Comparison of ENCODE assay signal across 8 mouse cellular contexts in the genomic region with DNA sequence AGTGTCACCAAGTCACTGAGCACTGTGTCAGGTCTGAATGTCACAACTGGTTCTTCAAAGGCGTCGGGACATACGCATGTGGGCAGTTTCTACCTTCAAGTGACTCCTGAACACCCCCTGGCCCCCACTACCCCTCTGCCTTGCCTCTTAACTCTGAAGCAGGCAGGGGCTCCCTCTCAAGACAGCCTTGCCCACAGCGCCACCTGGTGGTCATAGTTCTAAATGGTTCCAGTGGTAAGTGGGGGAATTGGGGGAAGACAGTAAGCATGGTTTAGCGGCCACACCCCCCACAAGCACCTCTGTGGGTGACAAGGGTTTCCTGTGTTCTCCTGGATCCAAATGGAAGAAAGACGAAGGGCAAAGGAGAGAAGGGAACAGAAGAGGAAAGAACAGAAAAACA.
DNase-seq lines count a peak whose midpoint lies in the region; ATAC-seq and TF ChIP-seq lines count a peak whose summit lies in the region.

No protein-coding gene starts in this region.

- no peaks in the 10 kb centered on the region for H3K9me3 ChIP-seq in forebrain, embryonic 10.5 days
- H3K9me3 ChIP-seq in heart, embryonic 15.5 days (replicated peaks) = no peaks in the 10 kb centered on the region
- no peaks in the 10 kb centered on the region for H3K9me3 ChIP-seq in liver, embryonic 14.5 days (ENCODE audit: control insufficient read depth, low read length)
- no peaks in the 10 kb centered on the region for H3K9me3 ChIP-seq in neural tube, embryonic 11.5 days (ENCODE audit: control insufficient read depth, low read length)
- H3K9me3 ChIP-seq in stomach, embryonic 15.5 days = no peaks in the 10 kb centered on the region

- TF ChIP-seq POLR2A in brain, embryonic 14.5 days (IDR thresholded peaks at IDR 0.05; ENCODE audit: borderline replicate concordance, extremely low read depth, insufficient read depth, insufficient read length, poor library complexity, severe bottlenecking) = no peak

- 20% methylated on average over 6 of the region's 6 CpGs for WGBS in forebrain, embryonic 10.5 days
- WGBS in heart, embryonic 15.5 days = 7% methylated on average over 6 of the region's 6 CpGs
- whole genome bisulfite sequencing in liver, embryonic 14.5 days (ENCODE audit: insufficient replicate concordance) = 10% methylated on average over 6 of the region's 6 CpGs
- 12% methylated on average over 6 of the region's 6 CpGs for WGBS in neural tube, embryonic 11.5 days
- 14% methylated on average over 6 of the region's 6 CpGs for WGBS in stomach, embryonic 15.5 days

- no peak for TF ChIP-seq EP300 in liver, embryonic 14.5 days (IDR thresholded peaks at IDR 0.05; ENCODE audit: low read depth)

- peak overlapping the region; percentile 46 for H3K4me2 ChIP-seq in heart, embryonic 15.5 days
- H3K4me2 ChIP-seq in liver, embryonic 14.5 days (ENCODE audit: low read depth) = peak overlapping the region; percentile 42
- no peak overlapping the region for H3K4me2 ChIP-seq in neural tube, embryonic 11.5 days (ENCODE audit: low read depth)
- peak overlapping the region; percentile 46 for H3K4me2 ChIP-seq in stomach, embryonic 15.5 days

- peaks cover 44% of the 10 kb centered on the region for H3K4me1 ChIP-seq in forebrain, embryonic 10.5 days
- peaks cover 6% of the 10 kb centered on the region; the same call in 1 of the 2 replicates for H3K4me1 ChIP-seq in heart, embryonic 15.5 days (replicated peaks)
- peaks cover 0 to 4% of the 10 kb centered on the region in 2 experiments; a peak in 1 of 4 replicates for H3K4me1 ChIP-seq in liver, embryonic 14.5 days (replicated peaks; ENCODE audit: control insufficient read depth in 2 of 2, insufficient read depth in 2 of 2, low read length in 1 of 2)
- peaks cover 8% of the 10 kb centered on the region for H3K4me1 ChIP-seq in neural tube, embryonic 11.5 days (ENCODE audit: control insufficient read depth, insufficient read depth, low read length)
- 0 out of 2 replicates have a peak, but pooled peaks cover 3% of the 10 kb centered on the region for H3K4me1 ChIP-seq in stomach, embryonic 15.5 days

- no peak overlapping the region for H3K9ac ChIP-seq in heart, embryonic 15.5 days
- no peak overlapping the region for H3K9ac ChIP-seq in liver, embryonic 14.5 days (replicated peaks)
- no peak overlapping the region for H3K9ac ChIP-seq in neural tube, embryonic 11.5 days (ENCODE audit: low read length)
- H3K9ac ChIP-seq in stomach, embryonic 15.5 days = no peak overlapping the region

- peak; percentile 88 for TF ChIP-seq CTCF in brain, embryonic 14.5 days (IDR thresholded peaks at IDR 0.05; ENCODE audit: borderline replicate concordance, extremely low read depth, insufficient read depth, insufficient read length)
- TF ChIP-seq CTCF in liver, embryonic 14.5 days (IDR thresholded peaks at IDR 0.05; ENCODE audit: low read depth) = peak; percentile 94

- H3K27me3 ChIP-seq in forebrain, embryonic 10.5 days (ENCODE audit: poor library complexity, severe bottlenecking) = peaks cover 13% of the 10 kb centered on the region; the same call in 1 of the 2 replicates
- H3K27me3 ChIP-seq in heart, embryonic 15.5 days = no peaks in the 10 kb centered on the region
- H3K27me3 ChIP-seq in liver, embryonic 14.5 days (ENCODE audit: control insufficient read depth, insufficient read depth, low read length) = no peaks in the 10 kb centered on the region
- no peaks in the 10 kb centered on the region for H3K27me3 ChIP-seq in neural tube, embryonic 11.5 days (ENCODE audit: control insufficient read depth, insufficient read depth, low read length)
- no peaks in the 10 kb centered on the region for H3K27me3 ChIP-seq in stomach, embryonic 15.5 days (replicated peaks)

- DNase-seq in CD4-positive helper T cell, adult 2 months (ENCODE audit: low read depth, low spot score) = peak; percentile 80
- peak; percentile 87 for DNase-seq in brain, embryonic 14.5 days (ENCODE audit: low read depth)
- DNase-seq in forebrain, embryonic 10.5 days (ENCODE audit: extremely low spot score, low spot score) = peak; percentile 86
- peak; percentile 85 for DNase-seq in kidney, postnatal 14 days
- DNase-seq in liver, embryonic 14.5 days (ENCODE audit: low read depth in 3 of 3, low spot score in 3 of 3) = peak; percentile 48 to 63 (median 59)
- peak; percentile 90 for DNase-seq in neural tube, embryonic 11.5 days (ENCODE audit: low spot score)

- ATAC-seq in heart, embryonic 15.5 days (replicated peaks; ENCODE audit: insufficient number of reproducible peaks, insufficient read depth, low FRiP score, low read depth) = no peak
- ATAC-seq in liver, embryonic 14.5 days (ENCODE audit: insufficient read depth) = no peak
- ATAC-seq in neural tube, embryonic 11.5 days (ENCODE audit: insufficient read depth, low FRiP score, low TSS enrichment) = no peak
- peak; percentile 36; the same call in 1 of the 2 replicates for ATAC-seq in stomach, embryonic 15.5 days (ENCODE audit: insufficient read depth, low FRiP score, low read depth)

- H3K4me3 ChIP-seq in forebrain, embryonic 10.5 days = peak overlapping the region; percentile 17; the same call in 1 of the 2 replicates
- no peak overlapping the region for H3K4me3 ChIP-seq in heart, embryonic 15.5 days
- no peak overlapping the region for H3K4me3 ChIP-seq in liver, embryonic 14.5 days (ENCODE audit: insufficient read depth in 1 of 2, low read depth in 2 of 2, low read length in 2 of 2)
- no peak overlapping the region for H3K4me3 ChIP-seq in neural tube, embryonic 11.5 days (ENCODE audit: low read depth, low read length)
- no peak overlapping the region for H3K4me3 ChIP-seq in stomach, embryonic 15.5 days (replicated peaks)

- H3K36me3 ChIP-seq in forebrain, embryonic 10.5 days (replicated peaks) = peaks cover 34% of the 10 kb centered on the region
- no peaks in the 10 kb centered on the region for H3K36me3 ChIP-seq in heart, embryonic 15.5 days
- no peaks in the 10 kb centered on the region for H3K36me3 ChIP-seq in liver, embryonic 14.5 days (replicated peaks; ENCODE audit: control insufficient read depth, insufficient read depth, low read depth)
- peaks cover 2% of the 10 kb centered on the region; the same call in 1 of the 2 replicates for H3K36me3 ChIP-seq in neural tube, embryonic 11.5 days (ENCODE audit: control insufficient read depth, insufficient read depth, low read length)
- H3K36me3 ChIP-seq in stomach, embryonic 15.5 days = no peaks in the 10 kb centered on the region

- peak overlapping the region; percentile 70 for H3K27ac ChIP-seq in forebrain, embryonic 10.5 days
- H3K27ac ChIP-seq in heart, embryonic 15.5 days = no peak overlapping the region
- H3K27ac ChIP-seq in liver, embryonic 14.5 days = no peak overlapping the region
- no peak overlapping the region for H3K27ac ChIP-seq in neural tube, embryonic 11.5 days (ENCODE audit: low read depth, low read length)
- no peak overlapping the region for H3K27ac ChIP-seq in stomach, embryonic 15.5 days
